9 mouse cellular contexts compared by ENCODE assay signal in the genomic region with DNA sequence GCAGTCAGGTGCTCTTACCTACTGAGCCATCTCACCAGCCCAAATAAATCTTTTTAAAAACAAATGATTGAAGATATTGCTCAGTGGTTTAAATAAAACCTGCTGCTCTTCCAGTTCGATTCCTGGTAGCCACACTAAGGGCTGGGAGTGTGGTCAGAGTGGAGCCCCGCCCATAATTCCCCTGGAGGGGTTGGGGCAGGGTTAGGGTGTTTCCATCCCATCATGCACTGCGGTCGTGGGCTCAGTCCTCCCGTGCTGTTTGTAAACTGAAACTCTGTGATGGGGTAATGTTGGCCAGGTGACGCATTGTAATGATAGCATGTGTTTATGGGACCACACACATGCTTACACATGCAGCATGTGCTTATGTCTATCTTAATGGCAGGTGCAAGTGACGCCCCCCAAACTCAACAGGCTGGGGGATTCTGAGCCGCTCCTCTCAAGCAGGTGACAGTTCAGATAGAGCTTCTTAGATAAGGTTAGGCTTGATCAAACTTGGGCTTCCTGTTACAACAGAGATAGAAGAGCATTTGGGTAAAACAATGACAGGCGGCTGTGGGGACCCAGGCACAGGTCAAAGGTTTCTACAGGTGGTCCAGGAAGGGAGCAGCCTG. TPM values are rescaled to one million over a fixed set of nuclear protein-coding genes. Genes with fewer than 3 reads are reported as not detected.
DNase-seq lines count a peak whose midpoint lies in the region; ATAC-seq and TF ChIP-seq lines count a peak whose summit lies in the region.
"Had no signal": no experiment of that assay in that cellular context is flagged by ENCODE, and none has a peak within 500 bp of the region (broad histone marks: within the 10 kb centered on the region; RNA-seq: fewer than 3 reads in every experiment).

No protein-coding gene starts in this region.

- H3K27ac ChIP-seq in heart, embryonic 13.5 days (replicated peaks): peak overlapping the region; percentile 39; the same call in 1 of the 2 replicates
- H3K27ac ChIP-seq in stomach, postnatal 0 days (replicated peaks): no peak overlapping the region
- H3K27ac ChIP-seq: limb, embryonic 12.5 days had no signal

- TF ChIP-seq EP300 in stomach, postnatal 0 days (optimal IDR thresholded peaks at IDR 0.05): no peak

- TF ChIP-seq CTCF in stomach, postnatal 0 days (IDR thresholded peaks at IDR 0.05; ENCODE audit: low read depth): no peak

- no peaks in the 10 kb centered on the region for H3K27me3 ChIP-seq in heart, embryonic 13.5 days (replicated peaks)
- H3K27me3 ChIP-seq in stomach, postnatal 0 days (ENCODE audit: control insufficient read depth, insufficient read depth, low read length): no peaks in the 10 kb centered on the region

- peak overlapping the region; percentile 66 for H3K4me2 ChIP-seq in heart, embryonic 13.5 days
- H3K4me2 ChIP-seq in stomach, postnatal 0 days (replicated peaks; ENCODE audit: low read depth): no peak overlapping the region

- 0 out of 2 replicates have a peak overlapping the region, but pooled peaks have one; percentile 4 for H3K4me3 ChIP-seq in heart, embryonic 13.5 days
- H3K4me3 ChIP-seq in stomach, postnatal 0 days (ENCODE audit: low read depth, low read length): no peak overlapping the region

- no peak for DNase-seq in heart, adult 9 months (ENCODE audit: low spot score in 2 of 2)
- peak; percentile 62 for DNase-seq in NIH3T3 (ENCODE audit: low read depth)
- DNase-seq in liver: peak; percentile 92
- DNase-seq in stomach, postnatal 0 days (ENCODE audit: low spot score): peak; percentile 61
- no peak for DNase-seq in embryo, embryonic 9.5 days (ENCODE audit: extremely low spot score)
- DNase-seq in layer of hippocampus, adult 9-10 months (ENCODE audit: low spot score): no peak
- no peak for DNase-seq in gastrocnemius, postnatal 25 days

- peaks cover 18% of the 10 kb centered on the region for H3K36me3 ChIP-seq in heart, embryonic 13.5 days
- H3K36me3 ChIP-seq in stomach, postnatal 0 days (ENCODE audit: control insufficient read depth, insufficient read depth, low read length): no peaks in the 10 kb centered on the region

- ATAC-seq in heart, embryonic 13.5 days (ENCODE audit: extremely low read depth, insufficient number of reproducible peaks, low FRiP score, low TSS enrichment): no peak
- ATAC-seq in stomach, postnatal 0 days (ENCODE audit: low FRiP score, low TSS enrichment): no peak

- peaks cover 47% of the 10 kb centered on the region for H3K4me1 ChIP-seq in heart, embryonic 13.5 days
- peaks cover 7% of the 10 kb centered on the region for H3K4me1 ChIP-seq in stomach, postnatal 0 days (replicated peaks; ENCODE audit: control insufficient read depth, insufficient read depth)

- 15% methylated on average over 9 of the region's 9 CpGs for WGBS in heart, embryonic 13.5 days
- WGBS in stomach, postnatal 0 days: 17% methylated on average over 9 of the region's 9 CpGs

- H3K9ac ChIP-seq in heart, embryonic 13.5 days: peak overlapping the region; percentile 52
- no peak overlapping the region for H3K9ac ChIP-seq in stomach, postnatal 0 days (ENCODE audit: low read length)
- H3K9ac ChIP-seq: limb, embryonic 12.5 days had no signal

- H3K9me3 ChIP-seq in heart, embryonic 13.5 days: no peaks in the 10 kb centered on the region
- H3K9me3 ChIP-seq in stomach, postnatal 0 days (ENCODE audit: control insufficient read depth, low read length): no peaks in the 10 kb centered on the region
- H3K9me3 ChIP-seq: limb, embryonic 12.5 days had no signal

RNA-seq across cellular contexts. Expression of gene Hmg20b, which starts 1.5 kb away (rescaled TPM):
- 81.9 and 90.9 TPM in 2 replicates for polyA plus RNA-seq in heart, embryonic 13.5 days (2015; fragmentation: Nextera tagmentation; extraction: Ambion mirVana)
- 72.2 and 77.9 TPM in 2 replicates for polyA plus RNA-seq in stomach, postnatal 0 days (2015; fragmentation: Nextera tagmentation; extraction: Ambion mirVana)
- total RNA-seq in gastrocnemius, postnatal 25 days (2021): 10 to 100 TPM; 22.9 to 29.6 TPM

RNA-seq across cellular contexts. Expression of gene Mfsd12, which starts 5.5 kb away (rescaled TPM):
- 10.7 and 11.1 TPM in 2 replicates for polyA plus RNA-seq in heart, embryonic 13.5 days (2015; fragmentation: Nextera tagmentation; extraction: Ambion mirVana)
- polyA plus RNA-seq in stomach, postnatal 0 days (2015; fragmentation: Nextera tagmentation; extraction: Ambion mirVana): 7.4 and 7.9 TPM in 2 replicates
- 1 to 10 TPM; 2.3 to 2.9 TPM for total RNA-seq in gastrocnemius, postnatal 25 days (2021)

RNA-seq across cellular contexts. Expression of gene Gipc3, which starts 8.7 kb away (rescaled TPM):
- polyA plus RNA-seq in heart, embryonic 13.5 days (2015; fragmentation: Nextera tagmentation; extraction: Ambion mirVana): 0.06 TPM in 1 of 2 replicates, not detected in the other
- polyA plus RNA-seq in stomach, postnatal 0 days (2015; fragmentation: Nextera tagmentation; extraction: Ambion mirVana): 0.06 and 0.10 TPM in 2 replicates
- 1 to 10 TPM; 1.0 to 1.3 TPM for total RNA-seq in gastrocnemius, postnatal 25 days (2021)

RNA-seq across cellular contexts. Expression of gene 4930404N11Rik, which starts 13.8 kb away (rescaled TPM):
- 0.98 and 1.1 TPM in 2 replicates for polyA plus RNA-seq in heart, embryonic 13.5 days (2015; fragmentation: Nextera tagmentation; extraction: Ambion mirVana)
- polyA plus RNA-seq in stomach, postnatal 0 days (2015; fragmentation: Nextera tagmentation; extraction: Ambion mirVana): 16.5 and 17.5 TPM in 2 replicates
- total RNA-seq in gastrocnemius, postnatal 25 days (2021): under 1 TPM; 0.48 to 0.49 TPM

RNA-seq across cellular contexts. Expression of gene Tbxa2r, which starts 23.3 kb away (rescaled TPM):
- 13.6 and 14.7 TPM in 2 replicates for polyA plus RNA-seq in heart, embryonic 13.5 days (2015; fragmentation: Nextera tagmentation; extraction: Ambion mirVana)
- 19.7 and 20.2 TPM in 2 replicates for polyA plus RNA-seq in stomach, postnatal 0 days (2015; fragmentation: Nextera tagmentation; extraction: Ambion mirVana)
- under 1 TPM; 0.83 to 1.00 TPM for total RNA-seq in gastrocnemius, postnatal 25 days (2021)

Comparison
In these comparisons a context has a peak if more than half of its experiments do, and no peak if none do; other contexts are left out.
1. DNase-seq: peak in NIH3T3 (single experiment), liver (single experiment) and stomach, postnatal 0 days (single experiment); none in heart, adult 9 months (0 of 2), embryo, embryonic 9.5 days (single experiment), layer of hippocampus, adult 9-10 months (single experiment) and gastrocnemius, postnatal 25 days (single experiment).